18 mouse cellular contexts compared by ENCODE assay signal in genomic region chr16:8205014-8205413, GRCm38 (mm10).
"Had no signal": no experiment of that assay in that cellular context is flagged by ENCODE, and none has a peak within 500 bp of the region (broad histone marks: within the 10 kb centered on the region; RNA-seq: fewer than 3 reads in every experiment).

No protein-coding gene starts in this region.

- H3K4me3 ChIP-seq: kidney, embryonic 15.5 days; left cerebral cortex, adult 2 months; limb, embryonic 12.5 days; liver, embryonic 12.5 days; liver, embryonic 15.5 days; lung, embryonic 15.5 days; megakaryocyte, embryonic 14.5 days; midbrain, embryonic 10.5 days had no signal

- H3K36me3 ChIP-seq: kidney, embryonic 15.5 days; limb, embryonic 12.5 days; liver, embryonic 12.5 days; liver, embryonic 15.5 days; lung, embryonic 15.5 days; midbrain, embryonic 10.5 days had no signal

- ATAC-seq: liver, embryonic 12.5 days had no signal

- H3K4me2 ChIP-seq: kidney, embryonic 15.5 days; limb, embryonic 12.5 days; liver, embryonic 12.5 days; liver, embryonic 15.5 days; lung, embryonic 15.5 days had no signal

- H3K9ac ChIP-seq: kidney, embryonic 15.5 days; limb, embryonic 12.5 days; liver, embryonic 12.5 days; liver, embryonic 15.5 days; lung, embryonic 15.5 days had no signal

- H3K27me3 ChIP-seq: kidney, embryonic 15.5 days; limb, embryonic 12.5 days; liver, embryonic 12.5 days; liver, embryonic 15.5 days; lung, embryonic 15.5 days; megakaryocyte, embryonic 14.5 days had no signal

- DNase-seq: kidney, postnatal 10 days; kidney, postnatal 36 days; layer of hippocampus, postnatal 36 days; liver; lung, adult 18-20 months; lung, postnatal 10 days; lung, postnatal 36 days; midbrain, embryonic 14.5 days; thymus, adult 18-20 months; thymus, postnatal 36 days had no signal

- H3K4me1 ChIP-seq: kidney, embryonic 15.5 days; liver, embryonic 12.5 days; liver, embryonic 15.5 days; lung, embryonic 15.5 days; megakaryocyte, embryonic 14.5 days; midbrain, embryonic 10.5 days had no signal

- H3K27ac ChIP-seq: kidney, embryonic 15.5 days; left cerebral cortex, adult 2 months; limb, embryonic 12.5 days; liver, embryonic 12.5 days; liver, embryonic 15.5 days; lung, embryonic 15.5 days; midbrain, embryonic 10.5 days had no signal

- H3K9me3 ChIP-seq: kidney, embryonic 15.5 days; limb, embryonic 12.5 days; liver, embryonic 12.5 days; liver, embryonic 15.5 days; lung, embryonic 15.5 days; midbrain, embryonic 10.5 days had no signal
